Mouse (Mus musculus): Measurements from ENCODE around the gene Gja3. TPM values are rescaled to one million over a fixed set of nuclear protein-coding genes. Genes with fewer than 3 reads are reported as not detected.
"Not testable (repeated sequence)": the region's sequence is repeated elsewhere in the genome, so short reads cannot be mapped to it uniquely, and the experiment has no call there.

The Gja3 gene
- polyA plus RNA-seq, 1 experiment from 2014 or later, result 0.18 TPM

DNA sequence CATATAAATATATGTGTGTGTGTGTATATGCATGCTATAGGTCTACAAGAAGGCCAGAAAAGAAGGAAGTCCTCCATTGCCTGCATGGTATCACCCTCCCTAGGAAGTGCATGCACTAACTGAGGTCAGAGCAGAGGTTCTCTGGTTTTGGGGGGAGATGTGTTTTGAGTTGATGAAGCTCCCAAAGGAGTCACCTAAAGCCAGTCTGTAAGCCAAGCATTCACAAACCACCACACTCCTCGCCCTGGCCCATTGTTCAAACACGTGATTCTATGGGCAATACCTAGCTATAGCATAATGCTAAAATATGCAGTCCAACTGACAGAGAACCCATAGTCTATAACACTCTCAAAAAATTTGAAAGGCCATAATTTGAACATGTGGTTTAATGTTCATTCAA lies 39.5 kb downstream of the Gja3 start:
- Histone ChIP-seq H3K27me3 (no peaks in the 10 kb centered on the region), H3K4me3 (no peak overlapping the region), H3K36me3 (no peaks in the 10 kb centered on the region), H3K27ac (replicated peaks) (no peak overlapping the region), H3K4me1 (no peaks in the 10 kb centered on the region), H3K9ac (replicated peaks) (no peak overlapping the region), H3K4me2 (replicated peaks) (no peak overlapping the region), H3K9me3 (no peaks in the 10 kb centered on the region)
- WGBS, result 82% methylated on average over 2 of the region's 2 CpGs
- no peak for ATAC-seq (ENCODE audit: low FRiP score, low read depth)

DNA sequence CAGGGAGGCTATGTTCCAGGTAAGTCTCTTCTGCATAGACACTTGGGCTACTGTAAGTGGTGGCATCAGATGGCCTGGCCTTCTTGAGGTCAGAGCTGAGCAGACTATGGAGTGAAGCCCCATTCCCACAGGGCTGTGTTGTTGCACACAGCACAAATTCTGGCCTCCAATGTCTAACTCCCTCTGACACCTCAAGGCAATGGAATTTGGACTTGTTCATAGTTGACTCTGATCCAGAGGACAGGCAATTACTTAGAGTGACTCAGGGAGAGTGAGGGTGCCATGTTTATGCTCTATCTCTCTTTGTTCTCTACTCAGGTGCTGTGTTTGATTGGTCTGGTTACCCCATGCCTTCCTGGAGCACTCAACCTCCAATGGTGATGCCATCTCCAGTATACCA lies 41.1 kb downstream of the Gja3 start:
- H3K27ac ChIP-seq (replicated peaks); H3K4me3 ChIP-seq; H3K4me1 ChIP-seq; H3K27me3 ChIP-seq; H3K4me2 ChIP-seq (replicated peaks); H3K36me3 ChIP-seq; ATAC-seq (ENCODE audit: low FRiP score, low read depth); H3K9me3 ChIP-seq; H3K9ac ChIP-seq (replicated peaks): not testable (repeated sequence)

- Histone ChIP-seq H3K4me1 (no peaks in the 10 kb centered on the region), H3K9ac (replicated peaks) (no peak overlapping the region), H3K27ac (replicated peaks) (no peak overlapping the region), H3K36me3 (no peaks in the 10 kb centered on the region), H3K4me3 (no peak overlapping the region), H3K4me2 (replicated peaks) (no peak overlapping the region), H3K27me3 (no peaks in the 10 kb centered on the region), H3K9me3 (no peaks in the 10 kb centered on the region)
- 79% methylated on average over 4 of the region's 4 CpGs for WGBS
- ATAC-seq (ENCODE audit: low FRiP score, low read depth), result no peak
Observed at GRCm38 (mm10) chr14:56988621-56989020, 69.3 kb downstream of the Gja3 start.

Other genes starting within 250 kb of the Gja3 start
- gene Zmym5, start 246.4 kb downstream of the Gja3 start, polyA plus RNA-seq (2016; fragmentation: Nextera tagmentation; extraction: Ambion mirVana), result 34.4 and 39.1 TPM in 2 replicates
- 84.0 and 94.9 TPM in 2 replicates for gene Zmym2, start 171.4 kb downstream of the Gja3 start, polyA plus RNA-seq (2016; fragmentation: Nextera tagmentation; extraction: Ambion mirVana)
- gene Gjb2, start 46.6 kb upstream of the Gja3 start, polyA plus RNA-seq (2016; fragmentation: Nextera tagmentation; extraction: Ambion mirVana), result 17.4 and 23.7 TPM in 2 replicates
- not detected in 2 replicates for gene Gm4491, start 57.8 kb upstream of the Gja3 start, polyA plus RNA-seq (2016; fragmentation: Nextera tagmentation; extraction: Ambion mirVana)
- gene Gjb6, start 75.5 kb upstream of the Gja3 start, polyA plus RNA-seq (2016; fragmentation: Nextera tagmentation; extraction: Ambion mirVana), result 7.6 and 12.9 TPM in 2 replicates